Mouse (Mus musculus) brain, embryonic 18.5 days (tissue): ENCODE results near the gene Yeats2.
"Not testable (repeated sequence)": the region's sequence is repeated elsewhere in the genome, so short reads cannot be mapped to it uniquely, and the experiment has no call there.

Experiments used
- DNase-seq: peaks from one replicate; pipeline ENCODE4 v3.0.0-alpha.2; 2012; ENCODE audit warnings: low read depth, low spot score

The Yeats2 gene

GRCm38 (mm10) chr16:20140772-20141531 is at the start of gene Yeats2:
Gene Yeats2 (plus strand): TSS chr16:20141063.
- peak; percentile 58 for DNase-seq

GRCm38 (mm10) chr16:20095966-20096365 is 44.9 kb upstream of the Yeats2 start:
- no peak for DNase-seq

GRCm38 (mm10) chr16:20097069-20097710 is 43.7 kb upstream of the Yeats2 start, which contains the start of gene Klhl24:
Gene Klhl24 (plus strand): TSS chr16:20097542.
- DNase-seq: peak; percentile 95

GRCm38 (mm10) chr16:20097711-20098374 is 43.0 kb upstream of the Yeats2 start:
- peak; percentile 70 for DNase-seq

GRCm38 (mm10) chr16:20098375-20098727 is 42.5 kb upstream of the Yeats2 start:
- no peak for DNase-seq

GRCm38 (mm10) chr16:20098866-20099629 is 41.8 kb upstream of the Yeats2 start:
- no peak for DNase-seq

GRCm38 (mm10) chr16:20106996-20107395 is 33.9 kb upstream of the Yeats2 start:
- no peak for DNase-seq

GRCm38 (mm10) chr16:20108961-20109360 is 31.9 kb upstream of the Yeats2 start:
- DNase-seq: no peak

- no peak for DNase-seq
These were observed 28.2 kb upstream of the Yeats2 start for GRCm38 (mm10) chr16:20112649-20113048.

GRCm38 (mm10) chr16:20116069-20116468 is 24.8 kb upstream of the Yeats2 start:
- no peak for DNase-seq

GRCm38 (mm10) chr16:20126319-20126883 is 14.5 kb upstream of the Yeats2 start:
- not testable (repeated sequence) for DNase-seq

- no peak for DNase-seq
These were observed 10.5 kb upstream of the Yeats2 start for GRCm38 (mm10) chr16:20130397-20130796.

- DNase-seq: no peak
These were observed 3.7 kb downstream of the Yeats2 start for GRCm38 (mm10) chr16:20144568-20144967.

GRCm38 (mm10) chr16:20151991-20152390 is 11.1 kb downstream of the Yeats2 start:
- no peak for DNase-seq

- DNase-seq: no peak
These were observed 12.9 kb downstream of the Yeats2 start for GRCm38 (mm10) chr16:20153742-20154141.

GRCm38 (mm10) chr16:20160130-20160529 is 19.3 kb downstream of the Yeats2 start:
- DNase-seq: no peak

- no peak for DNase-seq
These were observed 28.2 kb downstream of the Yeats2 start for GRCm38 (mm10) chr16:20169071-20169470.

- DNase-seq: no peak
These were observed 28.7 kb downstream of the Yeats2 start for GRCm38 (mm10) chr16:20169471-20170106.

- no peak for DNase-seq
These were observed 38.7 kb downstream of the Yeats2 start for GRCm38 (mm10) chr16:20179406-20180175.

GRCm38 (mm10) chr16:20185368-20185767 is 44.5 kb downstream of the Yeats2 start:
- DNase-seq: no peak
